Mouse (Mus musculus): ENCODE data around the gene Lpin2.

DNA sequence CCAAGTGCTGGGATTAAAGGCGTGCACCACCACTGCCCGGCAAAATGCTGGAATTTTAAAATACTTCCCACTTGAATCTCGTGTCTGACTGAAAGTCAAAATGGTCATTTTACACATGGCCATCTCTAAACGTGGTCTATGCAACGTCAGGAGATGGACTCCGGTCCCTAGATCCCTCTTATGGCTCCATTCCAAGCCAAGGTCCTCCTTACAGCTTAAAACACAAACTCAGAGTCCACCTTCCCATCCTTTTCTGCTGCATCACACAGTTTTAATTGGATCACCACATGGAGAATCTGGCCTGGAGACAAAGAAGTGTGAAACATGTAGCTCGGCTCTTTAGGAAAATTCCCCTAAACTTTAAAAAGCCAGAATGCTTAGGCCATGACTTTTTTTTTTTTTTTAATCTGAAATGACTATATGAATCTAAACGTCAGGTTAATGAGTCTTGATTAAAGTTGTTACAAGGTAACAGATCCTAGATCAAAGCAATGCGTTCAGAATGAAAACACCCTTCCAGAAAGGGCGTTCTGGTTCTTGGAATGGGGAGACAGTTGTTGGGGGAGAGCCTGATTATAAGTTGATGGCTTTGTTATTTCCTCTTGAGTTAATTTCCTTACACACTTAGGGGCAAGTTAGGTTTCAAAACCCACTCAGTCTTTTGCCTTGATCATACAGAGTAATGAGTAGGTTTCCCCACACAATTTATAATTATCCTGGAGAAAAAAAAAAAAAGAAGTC lies 106.6 kb downstream of the Lpin2 start:
- no peak for TF ChIP-seq GATA1 (IDR thresholded peaks at IDR 0.05; ENCODE audit: borderline replicate concordance, low read length)
- TF ChIP-seq FLI1 (IDR thresholded peaks at IDR 0.05; ENCODE audit: low read length): no peak
